Mouse (Mus musculus) central nervous system, embryonic 18 days (tissue): ENCODE results near the gene Uevld. TPM values are rescaled to one million over a fixed set of nuclear protein-coding genes. Genes with fewer than 3 reads are reported as not detected.

Experiments used
- polyA plus RNA-seq: library from polyadenylated mRNA; depleted of rRNA; stranded (reverse); fragments of >200 nt; gene quantifications from 2 replicates; pipeline ENCODE4 v1.2.3, GENCODE M21; 2012; rRNA removed

Uevld gene
- polyA plus RNA-seq: 8.0 TPM in 2 replicates

GRCm38 (mm10) chr7:46957831-46958691, at the start of gene Uevld:
Uevld (minus strand) TSS chr7:46958527.

GRCm38 (mm10) chr7:46983280-46983679, 25.0 kb upstream of the Uevld start, which contains the start of gene Gm9999:
Gm9999 (plus strand) TSS chr7:46983580.

GRCm38 (mm10) chr7:46919551-46920176, 38.7 kb downstream of the Uevld start, which contains the start of gene Tsg101:
Tsg101 (minus strand) TSS chr7:46919969.

Other genes starting within 250 kb of the Uevld start
- 13.8 and 13.9 TPM in 2 replicates for gene Saal1, start 247.8 kb downstream of the Uevld start, polyA plus RNA-seq
- 10.5 TPM in 1 of 2 replicates, not detected in the other for gene Saa3, start 242.8 kb downstream of the Uevld start, polyA plus RNA-seq
- not detected in 2 replicates for gene Saa4, start 225.9 kb downstream of the Uevld start, polyA plus RNA-seq
- 0.16 TPM in 1 of 2 replicates, not detected in the other for gene Saa1, start 215.5 kb downstream of the Uevld start, polyA plus RNA-seq
- gene Saa2, start 206.7 kb downstream of the Uevld start, polyA plus RNA-seq: not detected in 2 replicates
- gene Hps5, start 162.5 kb downstream of the Uevld start, polyA plus RNA-seq: 19.6 and 21.4 TPM in 2 replicates
- gene Gtf2h1, start 162.4 kb downstream of the Uevld start, polyA plus RNA-seq: 31.3 and 33.4 TPM in 2 replicates
- gene Ldha, start 117.1 kb downstream of the Uevld start, polyA plus RNA-seq: 444 and 483 TPM in 2 replicates
- gene Ldhc, start 97.3 kb downstream of the Uevld start, polyA plus RNA-seq: 0.08 and 0.15 TPM in 2 replicates
- gene Tsg101, start 38.6 kb downstream of the Uevld start, polyA plus RNA-seq: 97.7 and 109 TPM in 2 replicates
- gene Gm9999, start 25.1 kb upstream of the Uevld start, polyA plus RNA-seq: not detected in 2 replicates
- gene Spty2d1, start 49.9 kb upstream of the Uevld start, polyA plus RNA-seq: 4.9 TPM in 2 replicates
- gene Tmem86a, start 92.1 kb upstream of the Uevld start, polyA plus RNA-seq: 17.0 and 17.2 TPM in 2 replicates
- gene Ptpn5, start 175.2 kb upstream of the Uevld start, polyA plus RNA-seq: 201 and 203 TPM in 2 replicates
- not detected in 2 replicates for gene Mrgpra6, start 246.4 kb upstream of the Uevld start, polyA plus RNA-seq